Mouse (Mus musculus): ENCODE data around the gene Rgs17. TPM values are rescaled to one million over a fixed set of nuclear protein-coding genes. Genes with fewer than 3 reads are reported as not detected.
A peak's percentile ranks its signal among the peaks of the same experiment; 100 is the strongest.

Rgs17 gene
- polyA plus RNA-seq, 1 experiment: 9.4 TPM

DNA sequence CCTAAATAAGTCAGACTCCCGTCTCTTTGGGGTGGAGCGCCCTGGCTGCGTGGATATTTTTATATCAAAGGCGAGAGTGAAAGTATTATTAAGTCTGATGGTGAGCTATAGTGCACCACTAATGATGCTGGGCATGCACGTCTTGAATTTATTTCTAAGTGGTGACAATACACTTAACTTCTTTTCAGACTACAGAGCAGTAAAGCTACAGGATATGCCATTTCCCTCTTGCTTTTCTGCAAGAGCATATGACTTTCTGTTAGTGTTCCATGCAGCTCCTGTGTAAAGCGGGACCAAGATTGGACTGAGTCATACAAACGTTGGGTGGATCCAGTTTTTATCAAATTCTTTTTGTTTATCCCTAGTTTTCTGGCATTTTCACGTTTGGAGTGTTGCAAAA, 115.8 kb downstream of the Rgs17 start:
- Histone ChIP-seq H3K9me3 (replicated peaks; ENCODE audit: control insufficient read depth, insufficient read depth, low read length, poor library complexity, severe bottlenecking) (no peaks in the 10 kb centered on the region), H3K9ac (ENCODE audit: low read depth, poor library complexity, severe bottlenecking) (peak overlapping the region; percentile 71), H3K27me3 (ENCODE audit: control insufficient read depth, insufficient read depth, low read length, poor library complexity, severe bottlenecking) (no peaks in the 10 kb centered on the region), H3K27ac (ENCODE audit: insufficient read depth, low read length) (peak overlapping the region; percentile 78), H3K4me1 (ENCODE audit: control insufficient read depth, insufficient read depth, low read length) (no peaks in the 10 kb centered on the region), H3K36me3 (ENCODE audit: control insufficient read depth, insufficient read depth, low read length, poor library complexity, severe bottlenecking) (peaks cover 23% of the 10 kb centered on the region), H3K4me3 (ENCODE audit: low read depth, low read length) (peak overlapping the region; percentile 56)
- TF ChIP-seq EP300 (IDR thresholded peaks at IDR 0.05; ENCODE audit: insufficient read depth, low read depth, low read length) (no peak), POLR2A (IDR thresholded peaks at IDR 0.05; ENCODE audit: insufficient read depth, low read length) (no peak), CTCF (IDR thresholded peaks at IDR 0.05; ENCODE audit: low read depth, low read length) (no peak)

DNA sequence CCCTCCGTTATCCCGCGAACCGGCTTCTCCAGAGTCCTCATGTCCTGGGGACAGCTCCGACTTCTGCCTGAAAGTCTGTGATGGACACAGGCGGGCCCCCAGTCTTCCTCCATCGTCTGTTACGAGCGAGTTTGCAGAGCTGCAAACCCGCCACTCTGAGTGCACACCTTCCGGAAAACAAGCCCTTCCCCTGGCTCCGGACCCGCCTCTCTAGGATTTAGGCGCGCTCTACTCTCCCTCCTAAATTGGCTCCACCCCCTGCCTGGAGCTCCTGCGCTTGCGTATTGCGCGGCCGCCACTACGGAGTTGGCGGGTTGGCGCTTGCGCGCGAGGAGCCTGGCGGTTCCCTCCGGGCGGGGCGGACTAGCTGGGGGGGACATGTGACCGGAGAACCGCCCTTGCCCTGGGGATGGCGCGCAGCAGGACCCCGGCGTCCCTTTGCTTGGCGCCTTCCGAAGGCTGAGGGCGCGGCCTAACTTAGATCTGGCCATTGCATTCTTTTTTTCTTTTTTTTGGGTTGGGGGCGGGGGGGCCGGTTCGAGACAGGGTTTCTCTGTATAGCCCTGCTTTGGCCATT, 116.4 kb downstream of the Rgs17 start:
- H3K27ac ChIP-seq (ENCODE audit: insufficient read depth, low read length): peak overlapping the region; percentile 78
- H3K36me3 ChIP-seq (ENCODE audit: control insufficient read depth, insufficient read depth, low read length, poor library complexity, severe bottlenecking): peaks cover 29% of the 10 kb centered on the region
- H3K9ac ChIP-seq (ENCODE audit: low read depth, poor library complexity, severe bottlenecking): peak overlapping the region; percentile 82
- no peaks in the 10 kb centered on the region for H3K4me1 ChIP-seq (ENCODE audit: control insufficient read depth, insufficient read depth, low read length)
- peak overlapping the region; percentile 78 for H3K4me3 ChIP-seq (ENCODE audit: low read depth, low read length)
- H3K9me3 ChIP-seq (replicated peaks; ENCODE audit: control insufficient read depth, insufficient read depth, low read length, poor library complexity, severe bottlenecking): no peaks in the 10 kb centered on the region
- H3K27me3 ChIP-seq (ENCODE audit: control insufficient read depth, insufficient read depth, low read length, poor library complexity, severe bottlenecking): no peaks in the 10 kb centered on the region
- TF ChIP-seq CTCF (IDR thresholded peaks at IDR 0.05; ENCODE audit: low read depth, low read length): no peak
- peak; percentile 57 for TF ChIP-seq POLR2A (IDR thresholded peaks at IDR 0.05; ENCODE audit: insufficient read depth, low read length)
- peak; percentile 83 for TF ChIP-seq EP300 (IDR thresholded peaks at IDR 0.05; ENCODE audit: insufficient read depth, low read depth, low read length)

DNA sequence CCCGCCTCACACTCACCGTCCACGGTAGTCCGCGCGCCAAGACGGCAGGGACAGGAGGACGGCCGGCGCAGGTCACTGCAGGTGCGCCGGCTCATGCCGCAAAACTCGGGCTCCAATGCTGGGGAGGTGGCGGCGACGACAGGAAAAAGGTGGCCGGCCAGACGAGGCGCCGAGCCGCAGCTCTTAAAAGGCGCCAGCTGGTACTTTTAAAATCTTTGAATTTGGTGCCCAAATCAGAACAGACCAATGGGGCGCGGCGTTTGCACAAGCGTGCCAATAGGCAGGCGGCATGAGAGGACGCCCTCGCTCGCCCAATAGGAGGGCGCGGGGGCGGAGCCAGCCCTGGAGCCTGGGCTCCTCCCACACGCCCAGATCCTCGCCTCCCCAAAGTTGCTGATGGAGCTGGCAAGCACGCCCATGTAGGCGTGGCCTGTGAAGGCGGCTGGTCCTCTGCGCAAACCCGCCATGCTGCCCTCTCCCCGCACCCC, 116.9 kb downstream of the Rgs17 start, which contains the start of gene Fbxo5:
Fbxo5 (minus strand) TSS at position 358 of the 488 bp plus-strand sequence.
- Histone ChIP-seq H3K36me3 (ENCODE audit: control insufficient read depth, insufficient read depth, low read length, poor library complexity, severe bottlenecking) (peaks cover 34% of the 10 kb centered on the region), H3K4me3 (ENCODE audit: low read depth, low read length) (peak within 1 kb of the TSS; percentile 97), H3K9me3 (replicated peaks; ENCODE audit: control insufficient read depth, insufficient read depth, low read length, poor library complexity, severe bottlenecking) (no peaks in the 10 kb centered on the region), H3K27ac (ENCODE audit: insufficient read depth, low read length) (peak within 1 kb of the TSS; percentile 78), H3K4me1 (ENCODE audit: control insufficient read depth, insufficient read depth, low read length) (no peaks in the 10 kb centered on the region), H3K9ac (ENCODE audit: low read depth, poor library complexity, severe bottlenecking) (peak within 1 kb of the TSS; percentile 82), H3K27me3 (ENCODE audit: control insufficient read depth, insufficient read depth, low read length, poor library complexity, severe bottlenecking) (no peaks in the 10 kb centered on the region)
- TF ChIP-seq CTCF (IDR thresholded peaks at IDR 0.05; ENCODE audit: low read depth, low read length) (no peak), POLR2A (IDR thresholded peaks at IDR 0.05; ENCODE audit: insufficient read depth, low read length) (peak; percentile 71)

GRCm38 (mm10) chr10:5804691-5805156, 117.5 kb downstream of the Rgs17 start:
- Histone ChIP-seq H3K4me3 (ENCODE audit: low read depth, low read length) (peak overlapping the region; percentile 97), H3K9me3 (replicated peaks; ENCODE audit: control insufficient read depth, insufficient read depth, low read length, poor library complexity, severe bottlenecking) (0 out of 2 replicates have a peak, but pooled peaks cover 3% of the 10 kb centered on the region), H3K27ac (ENCODE audit: insufficient read depth, low read length) (peak overlapping the region; percentile 32), H3K4me1 (ENCODE audit: control insufficient read depth, insufficient read depth, low read length) (no peaks in the 10 kb centered on the region), H3K27me3 (ENCODE audit: control insufficient read depth, insufficient read depth, low read length, poor library complexity, severe bottlenecking) (no peaks in the 10 kb centered on the region), H3K9ac (ENCODE audit: low read depth, poor library complexity, severe bottlenecking) (peak overlapping the region; percentile 82), H3K36me3 (ENCODE audit: control insufficient read depth, insufficient read depth, low read length, poor library complexity, severe bottlenecking) (peaks cover 40% of the 10 kb centered on the region)
- no peak for TF ChIP-seq POLR2A (IDR thresholded peaks at IDR 0.05; ENCODE audit: insufficient read depth, low read length)
- TF ChIP-seq EP300 (IDR thresholded peaks at IDR 0.05; ENCODE audit: insufficient read depth, low read depth, low read length): no peak
- no peak for TF ChIP-seq CTCF (IDR thresholded peaks at IDR 0.05; ENCODE audit: low read depth, low read length)

GRCm38 (mm10) chr10:5803739-5804138, 118.5 kb downstream of the Rgs17 start:
- 0 out of 2 replicates have a peak overlapping the region, but pooled peaks have one; percentile 32 for H3K27ac ChIP-seq (ENCODE audit: insufficient read depth, low read length)
- H3K9ac ChIP-seq (ENCODE audit: low read depth, poor library complexity, severe bottlenecking): peak overlapping the region; percentile 82
- H3K4me1 ChIP-seq (ENCODE audit: control insufficient read depth, insufficient read depth, low read length): no peaks in the 10 kb centered on the region
- H3K9me3 ChIP-seq (replicated peaks; ENCODE audit: control insufficient read depth, insufficient read depth, low read length, poor library complexity, severe bottlenecking): 0 out of 2 replicates have a peak, but pooled peaks cover 3% of the 10 kb centered on the region
- H3K36me3 ChIP-seq (ENCODE audit: control insufficient read depth, insufficient read depth, low read length, poor library complexity, severe bottlenecking): peaks cover 47% of the 10 kb centered on the region
- peak overlapping the region; percentile 92 for H3K4me3 ChIP-seq (ENCODE audit: low read depth, low read length)
- no peaks in the 10 kb centered on the region for H3K27me3 ChIP-seq (ENCODE audit: control insufficient read depth, insufficient read depth, low read length, poor library complexity, severe bottlenecking)
- TF ChIP-seq POLR2A (IDR thresholded peaks at IDR 0.05; ENCODE audit: insufficient read depth, low read length): no peak

DNA sequence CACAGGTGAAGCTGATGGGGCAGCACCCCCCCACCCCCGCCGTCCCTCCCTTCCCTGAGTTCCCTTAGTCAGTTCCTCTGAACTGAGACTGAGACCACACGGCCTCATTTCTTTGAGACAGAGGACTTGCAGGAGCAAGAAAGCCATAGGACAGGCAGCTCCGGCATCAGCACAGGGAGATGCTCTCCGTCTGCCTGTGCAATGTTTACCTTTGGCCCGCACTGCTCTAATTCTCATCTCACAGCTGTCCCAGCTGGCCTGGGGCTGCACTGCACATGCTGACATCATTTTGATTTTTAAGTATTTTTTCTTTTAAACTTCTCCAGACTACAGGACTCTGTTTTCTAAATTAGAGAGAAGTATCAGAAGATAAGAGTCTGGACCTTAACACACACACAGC, 119.3 kb downstream of the Rgs17 start:
- Histone ChIP-seq H3K36me3 (ENCODE audit: control insufficient read depth, insufficient read depth, low read length, poor library complexity, severe bottlenecking) (peaks cover 50% of the 10 kb centered on the region), H3K27me3 (ENCODE audit: control insufficient read depth, insufficient read depth, low read length, poor library complexity, severe bottlenecking) (no peaks in the 10 kb centered on the region), H3K9ac (ENCODE audit: low read depth, poor library complexity, severe bottlenecking) (peak overlapping the region; percentile 82), H3K27ac (ENCODE audit: insufficient read depth, low read length) (no peak overlapping the region), H3K4me3 (ENCODE audit: low read depth, low read length) (peak overlapping the region; percentile 77), H3K9me3 (replicated peaks; ENCODE audit: control insufficient read depth, insufficient read depth, low read length, poor library complexity, severe bottlenecking) (0 out of 2 replicates have a peak, but pooled peaks cover 3% of the 10 kb centered on the region), H3K4me1 (ENCODE audit: control insufficient read depth, insufficient read depth, low read length) (no peaks in the 10 kb centered on the region)
- TF ChIP-seq POLR2A (IDR thresholded peaks at IDR 0.05; ENCODE audit: insufficient read depth, low read length): no peak
- no peak for TF ChIP-seq CTCF (IDR thresholded peaks at IDR 0.05; ENCODE audit: low read depth, low read length)
- no peak for TF ChIP-seq EP300 (IDR thresholded peaks at IDR 0.05; ENCODE audit: insufficient read depth, low read depth, low read length)

Measured in ES-Bruce4 (cell line).